Mouse (Mus musculus) MEL (cell line): ENCODE results near the gene Bpgm. TPM values are rescaled to one million over a fixed set of nuclear protein-coding genes. Genes with fewer than 3 reads are reported as not detected.

Source experiments
- DNase-seq: peaks from one replicate; pipeline ENCODE4 v3.0.0; 2011; ENCODE audit warnings: low read depth, low spot score
- H3K27ac ChIP-seq: 2 replicates; pipeline ENCODE4 v1.5.1; 2012; ENCODE audit warnings: low read depth, mild to moderate bottlenecking, control low read depth, low read length, moderate library complexity; ENCODE audit not compliant: control insufficient read depth
- H3K27me3 ChIP-seq, 2 experiments: fragments of 150-350 bp in 1 of 2; sonication (generic) in 1 of 2; 2 replicates each; pipeline ENCODE4 v1.6.1; 2012; ENCODE audit warnings: low read length in 2 of 2, mild to moderate bottlenecking in 2 of 2, improper control_type of control experiment in 1 of 2, moderate library complexity in 1 of 2; ENCODE audit not compliant: insufficient read depth in 2 of 2, control insufficient read depth in 1 of 2
- H3K36me3 ChIP-seq, 2 experiments: 2 replicates each; pipeline ENCODE4 v1.6.1; 2012 to 2014; ENCODE audit warnings: low read length in 2 of 2, improper control_type of control experiment in 1 of 2, inconsistent platforms in 1 of 2, mild to moderate bottlenecking in 1 of 2; ENCODE audit not compliant: insufficient read depth in 2 of 2, control insufficient read depth in 1 of 2
- H3K4me1 ChIP-seq, 2 experiments: fragments of 150-350 bp in 1 of 2; sonication (generic) in 1 of 2; 2 replicates each; pipeline ENCODE4 v1.6.1; 2012; ENCODE audit warnings: low read length in 2 of 2, improper control_type of control experiment in 1 of 2, mild to moderate bottlenecking in 1 of 2; ENCODE audit not compliant: insufficient read depth in 2 of 2, control insufficient read depth in 1 of 2
- H3K4me3 ChIP-seq, 2 experiments: fragments of 150-350 bp in 1 of 2; sonication (generic) in 1 of 2; 2 replicates each; pipeline ENCODE4 v1.5.1; 2012; ENCODE audit warnings: low read depth in 2 of 2, low read length in 2 of 2, mild to moderate bottlenecking in 2 of 2, moderate library complexity in 2 of 2, control low read depth in 1 of 2, improper control_type of control experiment in 1 of 2; ENCODE audit not compliant: control insufficient read depth in 1 of 2, insufficient read depth in 1 of 2
- H3K79me2 ChIP-seq: 2 replicates; pipeline ENCODE4 v1.6.1; 2012; ENCODE audit warnings: mild to moderate bottlenecking, low read length, moderate library complexity; ENCODE audit not compliant: control insufficient read depth, poor library complexity, insufficient read depth
- H3K9ac ChIP-seq: 2 replicates; pipeline ENCODE4 v1.6.1; 2012; ENCODE audit warnings: low read depth, mild to moderate bottlenecking, control low read depth, low read length, moderate library complexity; ENCODE audit not compliant: control insufficient read depth, poor library complexity, severe bottlenecking
- H3K9me3 ChIP-seq: fragments of 150-350 bp; sonication (generic); replicated peaks from 2 replicates; pipeline ENCODE4 v1.6.1; 2012; ENCODE audit warnings: mild to moderate bottlenecking, low read length, improper control_type of control experiment, moderate library complexity; ENCODE audit not compliant: insufficient read depth
- CHD1 ChIP-seq: IDR thresholded peaks from 2 replicates; pipeline ENCODE4 v1.6.1; 2012; ENCODE audit warnings: low read depth, mild to moderate bottlenecking, inconsistent platforms, low read length, improper control_type of control experiment
- CTCF ChIP-seq, 3 experiments: IDR thresholded peaks in 2 of 3; conservative IDR thresholded peaks in 1 of 3; 2 replicates each; pipeline ENCODE4 v1.5.1; 2011 to 2012; ENCODE audit warnings: low read length in 3 of 3, low read depth in 2 of 3, mild to moderate bottlenecking in 2 of 3, improper control_type of control experiment in 1 of 3, inconsistent platforms in 1 of 3, mixed read lengths in 1 of 3, moderate library complexity in 1 of 3; ENCODE audit not compliant: control insufficient read depth in 1 of 3, insufficient read depth in 1 of 3, poor library complexity in 1 of 3, severe bottlenecking in 1 of 3
- ELF1 ChIP-seq: IDR thresholded peaks from 2 replicates; pipeline ENCODE4 v1.6.1; 2014; ENCODE audit warnings: low read depth, mild to moderate bottlenecking, inconsistent platforms, low read length, improper control_type of control experiment, moderate library complexity
- EP300 ChIP-seq, 2 experiments: IDR thresholded peaks; 2 replicates each; pipeline ENCODE4 v1.6.1; 2011; ENCODE audit warnings: improper control_type of control experiment in 2 of 2, low read length in 2 of 2, low read depth in 1 of 2, mild to moderate bottlenecking in 1 of 2
- ETS1 ChIP-seq: IDR thresholded peaks from 2 replicates; pipeline ENCODE4 v1.6.1; 2012; ENCODE audit warnings: low read depth, mild to moderate bottlenecking, inconsistent platforms, low read length, improper control_type of control experiment, moderate library complexity
- GATA1 ChIP-seq: IDR thresholded peaks from 2 replicates; pipeline ENCODE4 v1.6.1; 2011; ENCODE audit warnings: low read depth, low read length, improper control_type of control experiment
- HCFC1 ChIP-seq: IDR thresholded peaks from 2 replicates; pipeline ENCODE4 v1.6.1; 2012; ENCODE audit warnings: low read depth, mild to moderate bottlenecking, inconsistent platforms, low read length, improper control_type of control experiment, moderate library complexity
- JUND ChIP-seq: IDR thresholded peaks from 2 replicates; pipeline ENCODE4 v1.6.1; 2011; ENCODE audit warnings: low read depth, mild to moderate bottlenecking, improper control_type of control experiment, low read length
- KAT2A ChIP-seq: conservative IDR thresholded peaks from 2 replicates; pipeline ENCODE4 v1.6.1; 2012; ENCODE audit warnings: low read depth, low read length, improper control_type of control experiment, inconsistent platforms
- MAX ChIP-seq: IDR thresholded peaks from 2 replicates; pipeline ENCODE4 v1.6.1; 2011; ENCODE audit warnings: low read length, improper control_type of control experiment
- MEF2A ChIP-seq: IDR thresholded peaks from 2 replicates; pipeline ENCODE4 v1.6.1; 2014; ENCODE audit warnings: low read depth, mild to moderate bottlenecking, inconsistent platforms, low read length, improper control_type of control experiment; ENCODE audit not compliant: poor library complexity, insufficient replicate concordance, severe bottlenecking; ENCODE audit errors: extremely low read depth
- MXI1 ChIP-seq: IDR thresholded peaks from 2 replicates; pipeline ENCODE4 v1.6.1; 2011; ENCODE audit warnings: mild to moderate bottlenecking, low read depth, low read length, improper control_type of control experiment
- NELFE ChIP-seq: IDR thresholded peaks from 2 replicates; pipeline ENCODE4 v1.6.1; 2011; ENCODE audit warnings: low read depth, low read length, improper control_type of control experiment
- NRF1 ChIP-seq: IDR thresholded peaks from 2 replicates; pipeline ENCODE4 v1.6.1; 2014; ENCODE audit warnings: low read depth, mild to moderate bottlenecking, inconsistent platforms, low read length, improper control_type of control experiment, moderate library complexity; ENCODE audit not compliant: poor library complexity, insufficient read depth, severe bottlenecking
- POLR2AphosphoS5 ChIP-seq: IDR thresholded peaks from 2 replicates; pipeline ENCODE4 v1.6.1; 2012; ENCODE audit warnings: low read depth, borderline replicate concordance, mild to moderate bottlenecking, inconsistent platforms, low read length, moderate library complexity, mixed read lengths
- RAD21 ChIP-seq: IDR thresholded peaks from 2 replicates; pipeline ENCODE4 v1.6.1; 2011; ENCODE audit warnings: mild to moderate bottlenecking, low read depth, low read length, improper control_type of control experiment
- RCOR1 ChIP-seq: IDR thresholded peaks from 2 replicates; pipeline ENCODE4 v1.6.1; 2012; ENCODE audit warnings: low read depth, mild to moderate bottlenecking, inconsistent platforms, low read length, improper control_type of control experiment
- SMC3 ChIP-seq: IDR thresholded peaks from 2 replicates; pipeline ENCODE4 v1.6.1; 2011; ENCODE audit warnings: low read depth, low read length, improper control_type of control experiment
- USF1 ChIP-seq: IDR thresholded peaks from 2 replicates; pipeline ENCODE4 v1.6.1; 2014; ENCODE audit warnings: low read depth, mild to moderate bottlenecking, inconsistent platforms, low read length, improper control_type of control experiment, moderate library complexity
- USF2 ChIP-seq, 2 experiments: IDR thresholded peaks; 2 replicates each; pipeline ENCODE4 v1.6.1; 2011 to 2012; ENCODE audit warnings: improper control_type of control experiment in 2 of 2, low read length in 2 of 2, borderline replicate concordance in 1 of 2, inconsistent platforms in 1 of 2, low read depth in 1 of 2, mild to moderate bottlenecking in 1 of 2; ENCODE audit not compliant: insufficient read depth in 1 of 2
- ZKSCAN1 ChIP-seq: IDR thresholded peaks from 2 replicates; pipeline ENCODE4 v1.6.1; 2012; ENCODE audit warnings: low read depth, mild to moderate bottlenecking, inconsistent platforms, low read length, improper control_type of control experiment, moderate library complexity
- ZMIZ1 ChIP-seq: IDR thresholded peaks from 2 replicates; pipeline ENCODE4 v1.6.1; 2012; ENCODE audit warnings: low read depth, mild to moderate bottlenecking, inconsistent platforms, low read length, improper control_type of control experiment, moderate library complexity
- ZNF384 ChIP-seq: IDR thresholded peaks from 2 replicates; pipeline ENCODE4 v1.6.1; 2012; ENCODE audit warnings: low read depth, mild to moderate bottlenecking, inconsistent platforms, low read length, improper control_type of control experiment
- polyA plus RNA-seq, 2 experiments: library from polyadenylated mRNA; stranded (reverse) in 1 of 2; unstranded in 1 of 2; fragments of >175 nt in 1 of 2; fragments of >200 nt in 1 of 2; gene quantifications; 2 replicates each; pipeline versions ENCODE4 v1.2.1 to v1.2.4; 2012; ENCODE audit warnings: low replicate concordance in 2 of 2, low read depth in 1 of 2; ENCODE audit not compliant: insufficient read length in 2 of 2, insufficient read depth in 1 of 2, missing spikeins in 1 of 2
- total RNA-seq: library from RNA; depleted of rRNA; stranded (reverse); fragments of 300-350 nt; gene quantifications from 2 replicates; pipeline ENCODE4 v1.2.3, GENCODE M21; 2012

Gene Bpgm
- total and polyA plus RNA-seq, 3 experiments = 11.1 to 14.1 TPM; not detected in 1

- TF ChIP-seq CTCF (IDR thresholded peaks at IDR 0.05 in 2 of 3, conservative IDR thresholded peaks at IDR 0.05 in 1 of 3; ENCODE audit: control insufficient read depth in 1 of 3, insufficient read depth in 1 of 3, low read depth in 2 of 3, low read length in 3 of 3, poor library complexity in 1 of 3, severe bottlenecking in 1 of 3) = no peak
- TF ChIP-seq, all 39 proteins: peak for 0
- H3K4me3 ChIP-seq = no peak overlapping the region
- no peaks in the 10 kb centered on the region for H3K79me2 ChIP-seq
- no peak for DNase-seq
- no peak overlapping the region for H3K9ac ChIP-seq
- no peaks in the 10 kb centered on the region; a peak in 2 of 4 replicates for H3K27me3 ChIP-seq
- no peak overlapping the region for H3K27ac ChIP-seq
- no peaks in the 10 kb centered on the region for H3K9me3 ChIP-seq
- H3K4me1 ChIP-seq = no peaks in the 10 kb centered on the region
- H3K36me3 ChIP-seq = no peaks in the 10 kb centered on the region
Measured at GRCm38 (mm10) chr6:34441556-34442257, 34.3 kb upstream of the Bpgm start.

DNA sequence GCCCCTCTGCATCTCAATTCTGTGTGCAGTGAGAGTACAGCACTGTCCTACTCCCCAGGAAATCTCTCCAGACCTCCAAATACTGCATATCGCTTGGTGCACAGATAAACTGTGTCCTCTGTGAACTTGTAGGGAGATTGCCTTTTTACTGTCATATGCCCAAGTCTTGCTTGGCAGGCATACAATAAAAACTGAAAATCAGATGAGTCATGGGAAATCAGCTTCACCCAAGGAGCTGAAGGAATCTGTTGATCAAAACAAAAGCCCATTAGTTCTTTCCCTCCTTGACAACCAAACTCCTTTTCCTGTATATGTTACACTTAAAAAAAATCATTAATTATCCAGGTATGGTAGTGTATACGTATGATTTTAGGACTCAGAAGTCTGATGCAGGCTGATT, 32.2 kb upstream of the Bpgm start:
- Histone ChIP-seq H3K27ac (no peak overlapping the region), H3K36me3 (no peaks in the 10 kb centered on the region), H3K27me3 (no peaks in the 10 kb centered on the region; a peak in 1 of 4 replicates), H3K4me3 (no peak overlapping the region), H3K79me2 (no peaks in the 10 kb centered on the region), H3K9ac (no peak overlapping the region), H3K9me3 (no peaks in the 10 kb centered on the region), H3K4me1 (no peaks in the 10 kb centered on the region)
- no peak for TF ChIP-seq RCOR1
- TF ChIP-seq MEF2A = no peak
- no peak for TF ChIP-seq USF1
- no peak for TF ChIP-seq MAX
- TF ChIP-seq CHD1 = no peak
- no peak for TF ChIP-seq SMC3
- TF ChIP-seq USF2 (IDR thresholded peaks at IDR 0.05; ENCODE audit: borderline replicate concordance in 1 of 2, insufficient read depth in 1 of 2, low read depth in 1 of 2, low read length in 2 of 2) = no peak
- no peak for TF ChIP-seq ZNF384
- no peak for TF ChIP-seq KAT2A
- no peak for DNase-seq

GRCm38 (mm10) chr6:34447961-34448360, 28.0 kb upstream of the Bpgm start:
- H3K36me3 ChIP-seq = no peaks in the 10 kb centered on the region
- no peak overlapping the region for H3K9ac ChIP-seq
- no peaks in the 10 kb centered on the region for H3K79me2 ChIP-seq
- H3K4me3 ChIP-seq = no peak overlapping the region
- peaks cover 6 to 24% of the 10 kb centered on the region in 2 experiments for H3K27me3 ChIP-seq
- no peak overlapping the region for H3K27ac ChIP-seq
- DNase-seq = peak; percentile 81
- no peaks in the 10 kb centered on the region for H3K4me1 ChIP-seq
- H3K9me3 ChIP-seq = no peaks in the 10 kb centered on the region
- no peak for TF ChIP-seq KAT2A
- no peak for TF ChIP-seq JUND
- TF ChIP-seq CTCF (IDR thresholded peaks at IDR 0.05 in 2 of 3, conservative IDR thresholded peaks at IDR 0.05 in 1 of 3; ENCODE audit: control insufficient read depth in 1 of 3, insufficient read depth in 1 of 3, low read depth in 2 of 3, low read length in 3 of 3, poor library complexity in 1 of 3, severe bottlenecking in 1 of 3) = peak; percentile 72 to 86 (median 74)
- TF ChIP-seq MEF2A = no peak
- TF ChIP-seq MXI1 = no peak
- no peak for TF ChIP-seq ETS1
- TF ChIP-seq EP300 (IDR thresholded peaks at IDR 0.05; ENCODE audit: low read depth in 1 of 2, low read length in 2 of 2) = no peak
- no peak for TF ChIP-seq NELFE
- no peak for TF ChIP-seq USF1
- no peak for TF ChIP-seq CHD1
- no peak for TF ChIP-seq NRF1
- no peak for TF ChIP-seq HCFC1
- TF ChIP-seq RAD21 = peak; percentile 88
- TF ChIP-seq POLR2AphosphoS5 = no peak
- TF ChIP-seq ZKSCAN1 = no peak
- TF ChIP-seq ELF1 = no peak
- no peak for TF ChIP-seq ZMIZ1
- peak; percentile 18; the same call in 1 of the 2 replicates for TF ChIP-seq GATA1
